Mouse (Mus musculus) left cerebral cortex, postnatal 4 days (tissue): ENCODE measurements around the gene Cdhr5. TPM values are rescaled to one million over a fixed set of nuclear protein-coding genes. Genes with fewer than 3 reads are reported as not detected.

Experiments used
- DNase-seq: peaks from one replicate; pipeline ENCODE4 v3.0.0-alpha.2; 2022
- intact Hi-C: fragments of 180-260 bp; cut with DNase I; formaldehyde crosslinking; loops from one replicate; pipeline ENCODE4 v1.15.1; 2025
- microRNA-seq: library from miRNA; unstranded; fragments of <30 nt; microRNA quantifications from one replicate; pipeline ENCODE4 v1.2.0, GENCODE M21; 2022
- total RNA-seq, 2 experiments: library from RNA; stranded (reverse); gene quantifications; 2 replicates each; pipeline ENCODE4 v1.2.3; 2021

Cdhr5 gene
- total RNA-seq, 2 experiments from 2014 or later = not detected

DNA sequence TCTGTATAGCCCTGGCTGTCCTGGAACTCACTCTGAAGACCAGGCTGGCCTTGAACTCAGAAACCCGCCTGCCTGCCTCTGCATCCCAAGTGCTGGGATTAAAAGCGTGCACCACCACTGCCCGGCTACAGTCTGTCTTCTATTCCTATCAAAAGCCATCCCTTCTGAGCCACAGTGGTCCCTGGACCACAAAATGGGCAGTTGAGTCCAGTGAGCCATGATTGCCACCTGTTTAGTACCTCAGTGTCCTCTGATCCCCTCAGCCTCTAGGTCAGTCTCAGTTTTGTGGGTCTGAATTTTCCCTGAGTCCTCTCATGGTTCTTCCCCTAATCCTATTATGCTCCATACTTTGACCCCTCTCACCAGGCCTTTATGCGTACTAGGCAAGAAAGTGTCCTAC is 48.8 kb downstream of the Cdhr5 start:
- intact Hi-C loops = no loop called here
- no peak for DNase-seq

GRCm38 (mm10) chr7:141226535-141226934 is 50.1 kb downstream of the Cdhr5 start:
- no peak for DNase-seq
- intact Hi-C loops = no loop called here

- intact Hi-C loops = no loop called here
- DNase-seq = no peak
These were observed 53.8 kb downstream of the Cdhr5 start for GRCm38 (mm10) chr7:141222696-141223215.

DNA sequence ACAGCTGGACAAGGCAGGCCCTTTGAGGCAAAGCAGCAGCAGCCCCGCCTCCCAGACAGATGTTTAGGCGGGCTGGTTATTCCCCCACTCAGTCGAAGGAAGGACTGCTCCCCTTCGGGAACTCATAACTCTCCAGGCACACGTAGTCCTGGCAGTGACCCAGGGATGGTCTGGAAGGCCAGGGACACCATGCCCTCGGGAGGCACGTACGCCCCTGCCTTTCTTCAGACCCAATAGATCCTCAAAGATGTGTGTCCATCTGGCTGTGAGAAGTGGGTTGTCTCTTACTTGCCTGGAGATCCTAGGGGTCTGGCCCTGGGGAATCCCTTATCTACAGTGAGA is 54.5 kb downstream of the Cdhr5 start:
- no peak for DNase-seq
- intact Hi-C loops = no loop called here

- DNase-seq = peak; percentile 98
- intact Hi-C loops = no loop called here
These were observed 55.1 kb downstream of the Cdhr5 start for GRCm38 (mm10) chr7:141221249-141222125.

GRCm38 (mm10) chr7:141220377-141220776 is 56.2 kb downstream of the Cdhr5 start:
- DNase-seq = no peak
- intact Hi-C loops = no loop called here

DNA sequence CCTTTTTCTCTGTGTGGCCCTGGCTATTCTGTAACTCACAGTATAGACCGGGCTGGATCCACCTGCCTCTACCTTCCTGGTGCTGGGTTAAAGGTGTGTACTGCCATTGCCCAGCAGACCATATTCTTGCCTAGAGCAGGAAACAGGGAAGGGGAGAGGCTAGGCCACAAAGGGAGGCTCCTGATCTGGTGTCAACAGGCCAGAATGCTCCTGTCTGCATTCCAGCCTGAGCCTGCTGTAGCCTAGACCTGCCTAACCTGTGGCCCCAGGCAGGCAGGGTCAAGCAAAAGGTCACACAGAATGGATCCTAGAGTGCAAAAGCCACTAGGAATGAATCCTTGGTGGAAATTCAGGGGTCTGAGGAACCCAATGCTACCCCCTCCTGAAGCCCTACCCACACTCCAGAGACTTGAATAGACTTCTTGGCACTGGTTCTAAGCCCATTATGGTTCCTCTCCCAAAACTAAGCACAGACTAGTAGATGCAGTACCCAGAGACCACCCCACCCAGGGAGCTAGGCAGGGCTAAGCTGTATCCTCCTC is 57.0 kb downstream of the Cdhr5 start:
- intact Hi-C loops = no loop called here
- DNase-seq = no peak

Small RNA genes within 50 kb of the gene (microRNA-seq; reads per million reads assigned to microRNA genes)
- 251 reads per million, percentile 60 among the genes with 10 or more reads in this experiment for gene Mir210

Other genes with a start within 250 kb of the Cdhr5 start
- gene Gm17387, start 247.7 kb downstream of the Cdhr5 start, total RNA-seq = not detected
- 100 to 1,000 TPM; 132 to 150 TPM for gene B4galnt4, start 215.7 kb downstream of the Cdhr5 start, total RNA-seq
- not detected for gene Pkp3, start 198.6 kb downstream of the Cdhr5 start, total RNA-seq
- gene Sigirr, start 176.2 kb downstream of the Cdhr5 start, total RNA-seq = 1 to 10 TPM; 2.8 to 2.9 TPM
- gene Ano9, start 159.0 kb downstream of the Cdhr5 start, total RNA-seq = not detected
- 10 to 100 TPM; 50.1 to 53.9 TPM for gene Ptdss2, start 154.4 kb downstream of the Cdhr5 start, total RNA-seq
- 10 to 100 TPM; 20.1 to 25.3 TPM for gene Rnh1, start 103.9 kb downstream of the Cdhr5 start, total RNA-seq
- 100 to 1,000 TPM; 194 to 211 TPM for gene Hras, start 82.8 kb downstream of the Cdhr5 start, total RNA-seq
- 1 to 10 TPM; 6.2 to 7.4 TPM for gene Lrrc56, start 82.6 kb downstream of the Cdhr5 start, total RNA-seq
- gene Lmntd2, start 62.7 kb downstream of the Cdhr5 start, total RNA-seq = under 1 TPM in 1 of 2 experiments, not detected in 1; 0.18 TPM
- 1 to 10 TPM; 3.8 to 4.7 TPM for gene Rassf7, start 60.9 kb downstream of the Cdhr5 start, total RNA-seq
- gene Phrf1, start 48.0 kb downstream of the Cdhr5 start, total RNA-seq = 10 to 100 TPM; 81.2 to 89.1 TPM
- 1 to 10 TPM in 1 of 2 experiments, under 1 TPM in 1; 0.28 to 1.1 TPM for gene Irf7, start 10.3 kb downstream of the Cdhr5 start, total RNA-seq
- under 1 TPM; 0.62 to 0.86 TPM for gene Sct, start 2.3 kb upstream of the Cdhr5 start, total RNA-seq
- under 1 TPM; 0.48 to 0.54 TPM for gene Drd4, start 15.2 kb upstream of the Cdhr5 start, total RNA-seq
- 100 to 1,000 TPM; 246 to 267 TPM for gene Deaf1, start 50.9 kb upstream of the Cdhr5 start, total RNA-seq
- 10 to 100 TPM; 21.1 to 21.9 TPM for gene Tmem80, start 51.0 kb upstream of the Cdhr5 start, total RNA-seq
- gene Eps8l2, start 62.1 kb upstream of the Cdhr5 start, total RNA-seq = under 1 TPM; 0.86 to 0.97 TPM
- 100 to 1,000 TPM; 146 to 152 TPM for gene Taldo1, start 115.4 kb upstream of the Cdhr5 start, total RNA-seq
- gene Gatd1, start 137.3 kb upstream of the Cdhr5 start, total RNA-seq = 10 to 100 TPM; 43.1 to 44.6 TPM
- 100 to 1,000 TPM; 111 to 122 TPM for gene Cend1, start 152.7 kb upstream of the Cdhr5 start, total RNA-seq
- 100 to 1,000 TPM; 196 to 217 TPM for gene Slc25a22, start 161.1 kb upstream of the Cdhr5 start, total RNA-seq
- gene Pidd1, start 167.2 kb upstream of the Cdhr5 start, total RNA-seq = 1 to 10 TPM; 5.5 to 6.6 TPM
- 100 to 1,000 TPM; 894 to 998 TPM for gene Rplp2, start 170.6 kb upstream of the Cdhr5 start, total RNA-seq
- gene Pnpla2, start 178.4 kb upstream of the Cdhr5 start, total RNA-seq = 10 to 100 TPM; 13.9 to 16.0 TPM
- gene Cracr2b, start 184.3 kb upstream of the Cdhr5 start, total RNA-seq = 1 to 10 TPM; 4.4 to 4.9 TPM
- 10 to 100 TPM; 46.7 to 50.6 TPM for gene Cd151, start 190.6 kb upstream of the Cdhr5 start, total RNA-seq
- 10 to 100 TPM; 38.5 to 40.1 TPM for gene Polr2l, start 198.3 kb upstream of the Cdhr5 start, total RNA-seq
- 10 to 100 TPM; 33.5 to 35.9 TPM for gene Tspan4, start 198.5 kb upstream of the Cdhr5 start, total RNA-seq